Mouse (Mus musculus) CH12.LX (cell line): ENCODE data around the gene Zfp385c.

Experiments used
- BHLHE40 ChIP-seq: IDR thresholded peaks from 2 replicates; pipeline ENCODE4 v1.6.1; 2011; ENCODE audit warnings: mild to moderate bottlenecking, low read depth, low read length, improper control_type of control experiment
- CTCF ChIP-seq, 2 experiments: IDR thresholded peaks in 1 of 2; conservative IDR thresholded peaks in 1 of 2; 2 replicates each; pipeline ENCODE4 v1.5.1; 2011 to 2012; ENCODE audit warnings: low read depth in 2 of 2, low read length in 2 of 2, improper control_type of control experiment in 1 of 2, inconsistent platforms in 1 of 2, mild to moderate bottlenecking in 1 of 2, moderate library complexity in 1 of 2
- E2F4 ChIP-seq: IDR thresholded peaks from 2 replicates; pipeline ENCODE4 v1.6.1; 2011; ENCODE audit warnings: low read depth, low read length, improper control_type of control experiment; ENCODE audit not compliant: insufficient replicate concordance
- GABPA ChIP-seq: IDR thresholded peaks from 2 replicates; pipeline ENCODE4 v1.6.1; 2012; ENCODE audit warnings: low read depth, low read length, improper control_type of control experiment, inconsistent platforms; ENCODE audit not compliant: insufficient replicate concordance
- MAX ChIP-seq: IDR thresholded peaks from 2 replicates; pipeline ENCODE4 v1.6.1; 2011; ENCODE audit warnings: low read length, improper control_type of control experiment
- POLR2A ChIP-seq: IDR thresholded peaks from 2 replicates; pipeline ENCODE4 v1.6.1; 2011; ENCODE audit warnings: low read depth, mild to moderate bottlenecking, improper control_type of control experiment, low read length
- RCOR1 ChIP-seq: conservative IDR thresholded peaks from 2 replicates; pipeline ENCODE4 v1.6.1; 2012; ENCODE audit warnings: low read depth, mild to moderate bottlenecking, inconsistent platforms, low read length, improper control_type of control experiment

GRCm38 (mm10) chr11:100582836-100583235 is 109.4 kb downstream of the Zfp385c start:
- no peak for TF ChIP-seq GABPA
- TF ChIP-seq BHLHE40 = peak; percentile 65
- no peak for TF ChIP-seq CTCF (conservative IDR thresholded peaks at IDR 0.05 in 1 of 2, IDR thresholded peaks at IDR 0.05 in 1 of 2; ENCODE audit: low read depth in 2 of 2, low read length in 2 of 2)
- TF ChIP-seq POLR2A = no peak
- TF ChIP-seq E2F4 = no peak
- TF ChIP-seq MAX = no peak
- no peak for TF ChIP-seq RCOR1
